Mouse (Mus musculus) ES-Bruce4 (cell line): Measurements from ENCODE around the gene Bmp2. TPM values are rescaled to one million over a fixed set of nuclear protein-coding genes. Genes with fewer than 3 reads are reported as not detected.

Experiments used
- H3K27ac ChIP-seq: 2 replicates; pipeline ENCODE4 v1.5.1; 2012; ENCODE audit warnings: low read length, inconsistent platforms; ENCODE audit not compliant: insufficient read depth
- H3K27me3 ChIP-seq: 2 replicates; pipeline ENCODE4 v1.6.1; 2012; ENCODE audit warnings: mild to moderate bottlenecking, low read length, inconsistent platforms; ENCODE audit not compliant: control insufficient read depth, poor library complexity, insufficient read depth, severe bottlenecking
- H3K36me3 ChIP-seq: 2 replicates; pipeline ENCODE4 v1.6.1; 2012; ENCODE audit warnings: inconsistent platforms, mild to moderate bottlenecking, low read length, moderate library complexity; ENCODE audit not compliant: control insufficient read depth, poor library complexity, insufficient read depth, severe bottlenecking
- H3K4me1 ChIP-seq: one replicate; pipeline ENCODE4 v1.8.1; 2011; ENCODE audit warnings: low read length; ENCODE audit not compliant: control insufficient read depth, insufficient read depth
- H3K4me3 ChIP-seq: 2 replicates; pipeline ENCODE4 v1.5.1; 2011; ENCODE audit warnings: low read depth, mild to moderate bottlenecking, low read length
- H3K9ac ChIP-seq: 2 replicates; pipeline ENCODE4 v1.6.1; 2012; ENCODE audit warnings: low read depth, mild to moderate bottlenecking, inconsistent platforms; ENCODE audit not compliant: poor library complexity, severe bottlenecking
- H3K9me3 ChIP-seq: replicated peaks from 2 replicates; pipeline ENCODE4 v1.6.1; 2012; ENCODE audit warnings: mild to moderate bottlenecking, low read length, inconsistent platforms; ENCODE audit not compliant: control insufficient read depth, poor library complexity, insufficient read depth, severe bottlenecking
- CTCF ChIP-seq: IDR thresholded peaks from one replicate; pipeline ENCODE4 v1.8.1; 2011; ENCODE audit warnings: low read depth, low read length
- EP300 ChIP-seq: IDR thresholded peaks from 2 replicates; pipeline ENCODE4 v1.6.1; 2011; ENCODE audit warnings: low read depth, low read length; ENCODE audit not compliant: insufficient read depth
- POLR2A ChIP-seq: IDR thresholded peaks from one replicate; pipeline ENCODE4 v1.8.1; 2011; ENCODE audit warnings: low read length; ENCODE audit not compliant: insufficient read depth
- polyA plus RNA-seq: library from polyadenylated mRNA; stranded (reverse); fragments of >200 nt; gene quantifications from 2 replicates; pipeline ENCODE4 v1.2.4, GENCODE M21; 2011; ENCODE audit warnings: low read depth; ENCODE audit not compliant: missing spikeins, insufficient read depth, insufficient read length

Gene Bmp2
- polyA plus RNA-seq, 1 experiment: 0.72 TPM

- no peak overlapping the region for H3K9ac ChIP-seq
- H3K4me3 ChIP-seq: no peak overlapping the region
- no peak overlapping the region for H3K27ac ChIP-seq
- no peaks in the 10 kb centered on the region; the same call in 1 of the 2 replicates for H3K9me3 ChIP-seq
- no peaks in the 10 kb centered on the region for H3K4me1 ChIP-seq
- no peaks in the 10 kb centered on the region for H3K27me3 ChIP-seq
- H3K36me3 ChIP-seq: no peaks in the 10 kb centered on the region
- TF ChIP-seq POLR2A (no peak), CTCF (no peak), EP300 (no peak)
Measured at GRCm38 (mm10) chr2:133591562-133592255, 39.8 kb downstream of the Bmp2 start.
